Mouse (Mus musculus) left cerebral cortex, postnatal 14 days (tissue): ENCODE data around the gene Taf1c. TPM values are rescaled to one million over a fixed set of nuclear protein-coding genes. Genes with fewer than 3 reads are reported as not detected.

Experiments used
- DNase-seq, 2 experiments: peaks; one replicate each; pipeline ENCODE4 v3.0.0; 2021 to 2022; ENCODE audit warnings: low spot score in 2 of 2, mixed read lengths in 1 of 2
- intact Hi-C: fragments of 180-260 bp; cut with DNase I; formaldehyde crosslinking; loops from one replicate; pipeline ENCODE4 v1.15.1; 2025
- long read RNA-seq, 2 experiments: library from polyadenylated mRNA; stranded (forward); transcript quantifications; one replicate each; pipeline ENCODE4 v2.0.0; 2021
- total RNA-seq, 2 experiments: library from RNA; stranded (reverse); gene quantifications; 2 replicates each; pipeline ENCODE4 v1.2.3; 2021

Gene Taf1c
- 10 to 100 TPM; 10.5 to 12.1 TPM for total RNA-seq
- long read RNA-seq, experiment 1, partial matches to known transcripts, result 3 of 14 reads
- long read RNA-seq, experiment 1, other reads (novel, unspliced or antisense), result 5 of 14 reads
- long read RNA-seq, experiment 2, transcript Taf1c-201 (15 exons, 3,236 nt), result major isoform, 14 of 24 reads
- long read RNA-seq, experiment 2, partial matches to known transcripts, result 4 of 24 reads
- long read RNA-seq, experiment 2, other reads (novel, unspliced or antisense), result 5 of 24 reads

DNA sequence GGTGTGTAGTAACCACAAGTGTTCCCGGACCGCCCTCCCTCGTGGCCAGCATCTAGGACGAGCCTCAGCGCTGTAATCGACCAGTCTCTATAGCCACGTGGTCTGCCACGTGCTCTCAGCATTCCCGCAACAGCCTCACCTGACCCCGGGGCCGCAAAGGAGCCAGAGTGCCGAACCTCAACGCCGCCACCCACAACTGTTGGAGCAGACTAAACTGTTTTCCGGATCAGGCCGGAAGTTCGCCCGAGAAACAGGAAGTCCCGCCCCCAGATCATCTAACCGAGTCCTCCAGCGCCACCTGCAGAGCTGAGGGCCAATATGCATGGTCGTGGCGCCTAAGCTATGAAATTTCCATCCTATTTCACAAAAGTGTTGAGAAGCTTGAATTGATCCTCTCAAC is at the start of gene Taf1c:
Gene Taf1c (minus strand): TSS at position 227 of the 400 bp plus-strand sequence.
- DNase-seq, result peak; percentile 94 to 96
- intact Hi-C loops, result loop anchor here (2.0 kb wide), 1 partner anchor 158 kb away; the partner anchor contains the start of gene Necab2

GRCm38 (mm10) chr8:119651324-119651723 is 46.3 kb upstream of the Taf1c start:
- intact Hi-C loops, result no loop called here
- no peak for DNase-seq

GRCm38 (mm10) chr8:119646846-119647245 is 41.8 kb upstream of the Taf1c start:
- intact Hi-C loops, result no loop called here
- DNase-seq, result no peak

GRCm38 (mm10) chr8:119646197-119646596 is 41.2 kb upstream of the Taf1c start:
- DNase-seq, result no peak
- intact Hi-C loops, result no loop called here

DNA sequence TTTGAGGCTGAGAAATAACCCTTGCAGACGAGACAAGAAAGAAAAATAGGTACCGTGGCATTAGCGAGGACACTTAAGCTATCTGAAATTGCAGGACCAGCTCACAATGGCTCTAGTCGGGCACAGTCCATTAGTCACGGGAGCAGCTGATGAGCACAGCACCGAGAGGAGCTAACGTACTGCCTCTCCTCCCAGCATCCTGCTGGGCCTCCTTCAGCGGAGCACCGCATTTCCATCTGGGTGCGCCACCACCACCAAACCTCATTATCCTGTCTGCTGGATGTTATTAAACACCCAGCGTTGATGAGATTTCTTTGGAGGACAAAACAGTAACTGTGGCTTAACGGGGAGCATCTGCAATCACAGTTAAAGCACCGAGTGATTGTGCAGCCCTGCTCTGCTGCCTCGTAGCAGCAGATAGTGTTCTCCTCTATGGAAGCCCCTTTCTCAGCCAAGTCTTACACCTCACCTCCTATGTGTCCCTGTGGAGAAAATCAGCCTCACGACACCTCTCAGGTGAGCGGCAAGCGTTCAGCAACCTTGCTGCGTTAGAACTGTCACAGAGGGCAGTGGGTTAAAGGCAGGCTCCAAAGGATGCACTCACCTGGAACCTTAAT is 40.1 kb upstream of the Taf1c start:
- intact Hi-C loops, result no loop called here
- no peak for DNase-seq

- intact Hi-C loops, result no loop called here
- no peak for DNase-seq
These were observed 39.5 kb upstream of the Taf1c start for GRCm38 (mm10) chr8:119644429-119644960.

DNA sequence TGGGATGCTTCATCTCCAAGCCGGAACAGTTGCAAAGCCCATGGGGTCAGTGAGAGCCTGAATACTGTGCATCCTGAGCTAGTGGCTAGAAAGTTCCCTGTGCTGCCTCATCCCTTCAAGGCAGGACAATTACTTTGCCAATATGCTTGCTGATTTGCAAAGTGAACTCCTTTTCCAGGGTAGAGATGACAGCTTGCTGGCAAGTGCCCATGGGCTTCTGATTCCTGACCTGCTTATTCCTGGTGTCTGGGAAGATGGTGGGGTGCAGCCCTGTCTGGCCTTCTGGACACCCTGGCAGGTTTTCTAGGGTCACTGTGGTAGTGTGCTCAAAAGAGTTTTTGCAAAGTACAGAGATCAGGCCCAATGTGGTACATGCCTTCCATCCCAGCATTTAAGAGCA is 37.9 kb upstream of the Taf1c start:
- intact Hi-C loops, result no loop called here
- no peak for DNase-seq

DNA sequence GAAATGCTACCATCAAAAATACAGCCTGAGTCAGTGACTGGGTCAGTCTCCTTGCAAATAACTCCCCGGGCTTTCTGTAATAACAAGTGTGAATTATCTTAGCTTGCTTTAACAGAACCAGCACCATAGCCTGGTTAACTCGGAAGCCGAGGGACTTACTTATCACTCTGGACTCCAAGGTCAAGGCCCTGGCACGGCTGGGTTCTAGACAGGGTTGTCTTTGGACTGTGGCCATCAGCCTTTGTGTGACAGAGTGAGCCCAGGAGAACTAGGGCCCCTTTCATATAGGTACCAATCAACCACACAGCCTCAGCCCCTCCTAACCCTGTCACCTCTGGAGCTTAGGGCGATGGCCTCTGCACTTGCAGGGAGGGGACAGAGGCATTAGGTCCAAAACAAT is 36.0 kb upstream of the Taf1c start:
- no peak for DNase-seq
- intact Hi-C loops, result no loop called here

GRCm38 (mm10) chr8:119639798-119640197 is 34.8 kb upstream of the Taf1c start:
- intact Hi-C loops, result no loop called here
- DNase-seq, result no peak

- intact Hi-C loops, result no loop called here
- DNase-seq, result no peak
These were observed 33.2 kb upstream of the Taf1c start for GRCm38 (mm10) chr8:119638261-119638660.

- intact Hi-C loops, result no loop called here
- DNase-seq, result no peak
These were observed 32.4 kb upstream of the Taf1c start for GRCm38 (mm10) chr8:119637381-119637780.

GRCm38 (mm10) chr8:119636766-119637165 is 31.7 kb upstream of the Taf1c start:
- DNase-seq, result no peak
- intact Hi-C loops, result no loop called here

- intact Hi-C loops, result no loop called here
- no peak for DNase-seq
These were observed 30.9 kb upstream of the Taf1c start for GRCm38 (mm10) chr8:119635958-119636357.

DNA sequence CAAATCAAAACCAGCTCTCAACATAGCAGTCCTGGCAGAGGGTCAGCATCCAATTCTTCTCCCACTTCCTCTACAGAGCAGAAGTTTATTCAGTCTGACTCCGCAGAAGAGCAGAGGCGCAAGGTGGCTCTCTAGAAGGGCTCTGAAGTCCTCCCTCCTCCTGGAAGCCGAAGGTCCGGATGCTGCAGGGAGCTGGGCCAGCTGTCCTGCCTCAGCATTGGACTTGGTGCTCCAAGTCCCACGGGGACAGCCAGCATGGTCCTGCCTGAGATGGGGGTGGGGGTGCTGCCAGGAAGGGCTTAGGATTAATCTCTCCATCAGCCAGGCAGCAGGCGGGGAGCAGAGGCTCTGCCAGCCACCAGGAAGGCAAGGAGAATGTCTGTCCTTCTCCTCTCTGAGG is 30.4 kb upstream of the Taf1c start, which contains the start of gene Kcng4:
Gene Kcng4 (minus strand): TSS at position 303 of the 400 bp plus-strand sequence.
- intact Hi-C loops, result no loop called here
- no peak for DNase-seq

DNA sequence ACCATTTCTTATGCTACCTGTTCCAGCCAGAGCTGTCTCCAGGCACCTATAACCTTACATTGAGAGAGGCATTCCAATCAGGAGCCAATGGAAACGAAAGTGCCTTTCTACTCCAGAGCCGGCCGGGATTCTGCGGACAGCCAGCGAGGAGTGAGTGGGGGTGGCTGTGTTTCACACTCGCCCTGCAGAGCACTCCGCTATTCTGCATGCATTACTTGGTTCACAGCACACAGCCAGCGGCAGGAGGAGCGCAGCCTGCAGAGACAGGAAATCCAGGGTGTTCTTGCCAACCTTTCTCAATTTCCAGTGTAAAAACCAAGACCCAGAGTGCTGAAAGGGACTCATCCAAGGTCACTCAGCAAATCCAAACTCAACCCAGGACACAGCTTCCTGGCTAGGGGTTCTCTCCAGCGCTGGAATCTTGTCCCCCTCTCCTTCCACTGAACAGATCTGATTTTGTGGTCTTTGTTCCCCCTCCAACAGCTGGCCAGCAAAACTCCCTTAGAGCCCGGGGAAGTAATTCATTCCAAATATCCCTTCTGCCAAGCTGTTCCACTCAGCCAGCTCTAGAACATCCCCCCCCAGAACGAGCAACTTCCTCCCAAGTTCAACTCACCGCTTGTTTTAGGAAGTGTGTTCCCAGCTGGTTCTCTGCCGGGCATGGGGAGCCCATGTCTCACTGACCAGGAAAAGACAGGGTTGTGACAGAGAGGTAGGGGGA is 29.8 kb upstream of the Taf1c start:
- intact Hi-C loops, result no loop called here
- no peak for DNase-seq

DNA sequence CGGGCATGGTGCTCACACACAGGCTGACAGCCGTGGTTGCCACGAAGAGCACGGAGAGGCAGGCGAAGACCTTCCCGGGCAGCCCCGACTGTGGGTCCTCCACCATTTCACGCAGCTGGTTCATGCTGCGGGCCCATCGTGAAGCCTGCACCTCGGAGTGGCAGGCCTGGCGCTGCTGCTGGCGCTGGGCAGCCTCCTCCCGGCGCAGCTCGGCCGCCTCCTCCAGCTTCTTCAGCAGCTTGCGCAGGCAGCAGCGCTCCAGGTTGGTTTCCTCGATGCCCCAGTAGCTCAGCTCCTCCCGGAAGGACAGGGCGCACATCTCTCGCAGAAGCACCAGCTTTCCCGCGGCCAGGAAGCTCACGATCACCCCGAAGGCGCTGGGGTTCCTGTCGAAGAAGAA is 27.9 kb upstream of the Taf1c start:
- intact Hi-C loops, result no loop called here
- peak in 1 of 2 experiments; percentile 22 for DNase-seq

DNA sequence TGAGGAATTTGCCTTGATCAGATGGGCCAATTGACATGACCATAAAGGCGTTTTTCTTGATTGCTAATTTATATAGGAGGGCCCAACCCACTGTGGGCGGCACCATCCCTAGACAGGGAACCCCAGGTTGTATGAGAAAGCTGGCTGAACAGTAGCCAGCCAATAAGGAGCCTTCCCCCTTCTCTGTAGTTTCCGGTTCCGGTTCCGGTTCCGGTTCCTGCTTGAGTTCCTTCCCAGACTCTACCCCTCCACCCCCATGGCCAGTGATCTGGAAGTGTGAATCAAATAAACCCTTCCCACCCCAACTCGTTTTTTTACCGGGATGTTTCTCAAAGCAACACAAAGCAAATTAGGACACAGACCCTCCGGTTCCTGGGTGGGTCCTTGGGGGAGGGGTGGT is 27.2 kb upstream of the Taf1c start:
- intact Hi-C loops, result no loop called here

GRCm38 (mm10) chr8:119630841-119631240 is 25.8 kb upstream of the Taf1c start:
- DNase-seq, result no peak
- intact Hi-C loops, result no loop called here

More for the DNA sequence above, 27.2 kb upstream of the Taf1c start:
- no peak for DNase-seq

DNA sequence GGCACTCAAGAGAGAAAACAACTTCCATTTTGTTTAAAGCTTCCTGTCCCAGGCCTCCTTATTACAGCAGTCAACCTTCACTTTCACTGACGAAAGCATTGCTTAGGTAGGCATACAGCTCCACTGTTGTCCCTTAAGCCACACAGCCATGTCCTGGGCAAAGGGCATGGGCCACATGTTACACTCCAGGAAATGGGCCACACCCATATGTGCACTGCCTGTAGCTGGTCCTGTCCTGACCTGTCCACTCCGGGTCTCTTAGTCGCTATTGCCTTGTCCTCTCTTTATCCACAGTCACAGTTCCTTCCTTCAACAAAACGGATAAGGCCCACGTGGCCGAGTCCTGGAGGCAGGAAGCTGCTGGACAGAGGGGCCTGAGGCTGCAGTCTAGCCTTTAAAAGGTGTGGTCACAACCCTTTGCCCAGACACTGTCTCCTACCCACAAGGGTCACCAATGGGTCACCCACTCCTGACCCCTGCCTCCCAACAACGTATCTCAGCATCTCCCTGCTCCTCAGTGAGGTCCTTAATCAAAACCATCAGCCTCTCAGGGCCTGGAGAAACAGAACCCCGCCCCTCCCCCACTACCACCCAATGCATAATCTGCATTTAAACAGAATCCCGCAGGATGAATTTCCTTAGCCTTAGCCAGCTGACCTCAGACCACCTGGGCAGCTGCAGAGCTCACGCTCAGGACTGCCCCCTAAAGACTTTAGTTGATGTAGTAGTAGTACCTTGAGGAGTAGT is 22.8 kb upstream of the Taf1c start:
- intact Hi-C loops, result no loop called here
- no peak for DNase-seq

- intact Hi-C loops, result no loop called here
- DNase-seq, result no peak
These were observed 22.2 kb upstream of the Taf1c start for GRCm38 (mm10) chr8:119627199-119627598.
